8 mouse cellular contexts compared by ENCODE assay signal in genomic region chr16:4285257-4285656, GRCm38 (mm10).
DNase-seq lines count a peak whose midpoint lies in the region; ATAC-seq and TF ChIP-seq lines count a peak whose summit lies in the region.

No protein-coding gene starts in this region.

- WGBS in heart, embryonic 12.5 days: 64% methylated on average over 5 of the region's 5 CpGs
- WGBS in bone marrow, adult 2 months: 70% methylated on average over 5 of the region's 5 CpGs
- 67% methylated on average over 5 of the region's 5 CpGs for WGBS in kidney, postnatal 0 days

- H3K36me3 ChIP-seq in heart, embryonic 12.5 days: peaks cover 5% of the 10 kb centered on the region
- H3K36me3 ChIP-seq in kidney, postnatal 0 days (ENCODE audit: insufficient read depth, low read length): 0 out of 2 replicates have a peak, but pooled peaks cover 3% of the 10 kb centered on the region

- no peak for TF ChIP-seq POLR2A in bone marrow, adult 2 months (IDR thresholded peaks at IDR 0.05; ENCODE audit: borderline replicate concordance, control insufficient read depth, low read depth, low read length)

- no peak overlapping the region for H3K27ac ChIP-seq in heart, embryonic 12.5 days (ENCODE audit: poor library complexity, severe bottlenecking)
- H3K27ac ChIP-seq in bone marrow, adult 2 months (ENCODE audit: control insufficient read depth, insufficient read depth, low read depth, low read length, poor library complexity): no peak overlapping the region
- no peak overlapping the region for H3K27ac ChIP-seq in kidney, postnatal 0 days

- H3K4me3 ChIP-seq in heart, embryonic 12.5 days: no peak overlapping the region
- H3K4me3 ChIP-seq in bone marrow, adult 2 months (replicated peaks; ENCODE audit: control insufficient read depth, low read depth, low read length): no peak overlapping the region
- no peak overlapping the region for H3K4me3 ChIP-seq in kidney, postnatal 0 days (replicated peaks; ENCODE audit: low read depth, low read length)

- no peak overlapping the region for H3K4me2 ChIP-seq in heart, embryonic 12.5 days
- no peak overlapping the region for H3K4me2 ChIP-seq in kidney, postnatal 0 days (ENCODE audit: low read length)

- no peak for ATAC-seq in heart, embryonic 12.5 days (ENCODE audit: insufficient number of reproducible peaks, low FRiP score)
- 0 out of 2 replicates have a peak, but pooled peaks have one; percentile 57 for ATAC-seq in kidney, postnatal 0 days (replicated peaks; ENCODE audit: low FRiP score, low read depth)

- no peaks in the 10 kb centered on the region for H3K9me3 ChIP-seq in heart, embryonic 12.5 days (replicated peaks)
- no peaks in the 10 kb centered on the region for H3K9me3 ChIP-seq in kidney, postnatal 0 days (replicated peaks; ENCODE audit: low read length)

- peak; percentile 55 for TF ChIP-seq CTCF in bone marrow, adult 2 months (IDR thresholded peaks at IDR 0.05; ENCODE audit: control insufficient read depth, insufficient read depth, low read length)
- TF ChIP-seq CTCF in kidney, postnatal 0 days (IDR thresholded peaks at IDR 0.05; ENCODE audit: low read depth): peak; percentile 83

- 0 out of 2 replicates have a peak, but pooled peaks cover 3% of the 10 kb centered on the region for H3K27me3 ChIP-seq in heart, embryonic 12.5 days (replicated peaks)
- no peaks in the 10 kb centered on the region for H3K27me3 ChIP-seq in kidney, postnatal 0 days (ENCODE audit: insufficient read depth, low read length)

- no peak overlapping the region for H3K9ac ChIP-seq in heart, embryonic 12.5 days
- H3K9ac ChIP-seq in kidney, postnatal 0 days (ENCODE audit: low read depth, low read length): no peak overlapping the region

- no peaks in the 10 kb centered on the region for H3K4me1 ChIP-seq in heart, embryonic 12.5 days (replicated peaks)
- H3K4me1 ChIP-seq in bone marrow, adult 2 months (ENCODE audit: control insufficient read depth, insufficient read depth, low read length): no peaks in the 10 kb centered on the region
- H3K4me1 ChIP-seq in kidney, postnatal 0 days (replicated peaks; ENCODE audit: insufficient read depth, low read length): no peaks in the 10 kb centered on the region

- DNase-seq in heart, adult 8-10 months (ENCODE audit: low spot score): peak; percentile 27
- peak; percentile 65 for DNase-seq in CD4-positive, CD25-positive, alpha-beta regulatory T cell, adult 2 months (ENCODE audit: low read depth, low spot score)
- DNase-seq in kidney, postnatal 0 days (ENCODE audit: low spot score): peak; percentile 84
- peak; percentile 55 for DNase-seq in retina, embryonic 14.5 days (ENCODE audit: low spot score)
- DNase-seq in left cerebral cortex, adult 11 months (ENCODE audit: low spot score): no peak
- no peak for DNase-seq in layer of hippocampus, adult 9-11 months

Comparison
In these comparisons a context has a peak if more than half of its experiments do, and no peak if none do; other contexts are left out.
1. DNase-seq: peak in heart, adult 8-10 months (single experiment), CD4-positive, CD25-positive, alpha-beta regulatory T cell, adult 2 months (single experiment), kidney, postnatal 0 days (single experiment) and retina, embryonic 14.5 days (single experiment); none in left cerebral cortex, adult 11 months (single experiment) and layer of hippocampus, adult 9-11 months (single experiment).